Mouse (Mus musculus): ENCODE measurements around the gene Il1f8. TPM values are rescaled to one million over a fixed set of nuclear protein-coding genes. Genes with fewer than 3 reads are reported as not detected.
"Not testable (repeated sequence)": the region's sequence is repeated elsewhere in the genome, so short reads cannot be mapped to it uniquely, and the experiment has no call there.

The Il1f8 gene
- not detected for total RNA-seq (2021)
- long read RNA-seq, experiment 1, result 0 reads
- long read RNA-seq, experiment 2, result 0 reads

DNA sequence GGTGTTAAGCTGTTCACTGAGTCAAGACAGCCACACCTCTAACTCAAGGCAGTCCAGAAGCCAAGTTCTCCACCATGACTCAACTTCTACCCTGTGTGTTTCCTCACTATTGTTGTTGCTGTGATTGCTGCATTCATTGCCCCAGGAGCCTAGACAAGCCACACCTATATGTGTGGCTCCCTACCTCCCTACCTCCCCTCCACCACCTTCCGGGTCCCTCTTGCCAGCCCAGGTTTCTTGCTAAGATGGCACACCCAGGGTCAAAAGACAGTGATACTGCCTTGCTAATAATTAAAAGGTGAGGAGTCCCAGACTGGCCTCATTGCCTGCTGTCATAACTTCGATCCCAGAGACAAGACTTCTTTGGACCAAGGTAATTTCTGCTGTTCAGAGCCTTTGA, at the start of gene Il1f8:
Gene Il1f8, plus strand, starts transcription at position 301 of the 400 bp plus-strand sequence.
- DNase-seq (ENCODE audit: low spot score), result no peak

GRCm38 (mm10) chr2:24103619-24104289, 49.2 kb upstream of the Il1f8 start:
- DNase-seq (ENCODE audit: low spot score), result no peak

GRCm38 (mm10) chr2:24109085-24109484, 43.9 kb upstream of the Il1f8 start:
- DNase-seq (ENCODE audit: low spot score), result no peak

GRCm38 (mm10) chr2:24134373-24134772, 18.6 kb upstream of the Il1f8 start:
- no peak for DNase-seq (ENCODE audit: low spot score)

DNA sequence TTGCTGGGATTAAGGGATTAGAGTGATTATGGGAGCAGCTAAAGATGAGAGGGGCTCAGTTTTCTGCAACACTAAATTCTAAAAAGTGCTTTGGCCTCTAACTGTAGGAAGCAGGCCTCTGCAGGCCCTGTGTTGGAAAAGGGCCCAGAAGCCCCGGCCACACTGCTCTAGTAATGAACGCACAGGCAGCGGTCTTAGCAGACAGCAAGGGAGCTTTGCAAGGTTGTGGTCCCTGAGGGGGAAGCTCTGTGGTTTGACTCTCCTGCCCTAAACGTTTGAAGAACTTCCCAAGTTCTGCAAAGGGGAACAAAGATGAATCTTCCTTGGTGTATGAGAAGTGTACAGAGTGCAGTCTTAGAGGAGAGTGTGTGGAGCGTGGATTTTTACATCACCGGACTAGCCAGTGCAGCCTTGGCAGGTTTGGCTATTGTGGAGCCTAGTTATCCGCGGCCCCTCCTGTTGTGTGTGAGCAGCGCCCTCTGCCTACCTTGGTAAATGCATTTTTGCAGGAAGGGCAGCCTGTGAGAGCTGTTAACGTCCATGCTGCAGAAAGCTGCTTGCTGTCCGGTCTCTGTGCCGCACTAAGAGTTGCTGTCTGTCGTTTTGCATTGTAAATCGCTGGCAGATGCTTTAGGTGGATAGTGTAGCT, 28.8 kb downstream of the Il1f8 start:
- peak; percentile 21 for DNase-seq (ENCODE audit: low spot score)

DNA sequence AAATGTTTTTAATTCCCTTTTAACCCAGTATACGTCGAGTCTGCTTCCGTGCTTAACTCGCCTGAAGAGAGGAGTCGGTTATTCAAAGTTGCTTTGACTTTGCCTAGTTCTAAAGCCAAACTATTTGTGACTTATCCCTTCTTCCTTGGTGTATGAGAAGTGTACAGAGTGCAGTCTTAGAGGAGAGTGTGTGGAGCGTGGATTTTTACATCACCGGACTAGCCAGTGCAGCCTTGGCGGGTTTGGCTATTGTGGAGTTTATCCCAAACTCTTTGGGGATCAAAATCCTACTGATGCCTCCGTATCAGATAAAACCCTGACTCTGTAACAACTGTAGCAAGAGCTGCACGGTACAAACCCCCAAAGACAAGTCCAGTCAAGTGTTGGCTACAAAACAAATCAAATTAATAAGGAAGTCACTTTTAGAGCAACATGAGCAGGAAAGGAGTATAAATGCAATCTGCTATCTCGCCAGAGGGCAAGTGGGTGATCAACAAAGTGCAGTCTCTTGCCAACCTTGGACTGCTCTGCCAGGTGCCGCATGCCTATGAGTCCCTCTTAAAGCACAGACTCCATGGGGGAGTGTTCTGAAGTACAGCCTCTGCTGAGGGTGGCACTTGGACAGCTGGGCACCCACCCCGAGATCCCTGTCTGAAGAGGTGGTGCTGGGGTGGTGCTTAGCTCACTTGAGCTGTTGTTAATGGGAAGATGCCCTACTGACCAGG, 29.6 kb downstream of the Il1f8 start:
- DNase-seq (ENCODE audit: low spot score), result not testable (repeated sequence)

- not testable (repeated sequence) for DNase-seq (ENCODE audit: low spot score)
Measured at GRCm38 (mm10) chr2:24184092-24184491, 31.1 kb downstream of the Il1f8 start.

DNA sequence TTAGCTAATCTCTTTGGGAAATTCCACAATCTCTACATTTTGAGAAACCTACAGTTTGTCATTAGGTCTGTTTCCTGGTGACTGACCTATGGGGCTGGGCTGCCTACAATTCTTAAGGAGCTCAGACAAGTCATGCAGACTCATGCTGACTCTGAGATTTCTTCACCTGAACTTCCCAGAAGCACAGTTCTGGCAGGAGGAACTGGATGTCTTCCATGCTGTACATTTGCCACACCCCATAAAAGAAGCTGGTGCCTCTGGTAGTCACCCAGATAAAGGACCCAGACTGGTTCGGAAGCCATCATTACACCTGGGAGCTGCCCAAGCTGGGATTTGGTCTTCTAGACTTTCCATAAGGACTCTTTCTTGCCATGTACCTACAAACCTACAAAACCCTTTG, 33.2 kb downstream of the Il1f8 start, which contains the start of gene Il1f9:
Gene Il1f9, plus strand, starts transcription at position 301 of the 400 bp plus-strand sequence.
- DNase-seq (ENCODE audit: low spot score), result no peak

DNA sequence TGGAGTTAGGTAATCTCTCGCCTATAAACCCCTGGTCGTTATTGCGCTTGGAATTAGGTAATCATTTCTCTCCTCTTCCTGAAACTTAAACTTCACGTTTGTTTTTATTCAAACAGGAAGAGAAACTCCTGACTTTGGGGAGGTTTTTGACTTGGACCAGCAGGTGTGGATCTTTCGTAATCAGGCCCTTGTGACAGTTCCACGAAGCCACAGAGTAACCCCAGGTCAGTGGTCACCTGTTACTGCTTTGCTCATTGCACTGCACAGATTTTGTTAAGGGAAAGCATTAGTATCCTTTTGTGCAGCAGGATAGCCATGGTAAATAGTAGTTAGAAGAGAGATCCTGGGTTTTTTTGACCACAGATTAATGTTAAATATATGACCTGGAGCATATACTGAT, 34.6 kb downstream of the Il1f8 start:
- DNase-seq (ENCODE audit: low spot score), result no peak

GRCm38 (mm10) chr2:24188189-24188588, 35.2 kb downstream of the Il1f8 start:
- no peak for DNase-seq (ENCODE audit: low spot score)

Other genes starting within 250 kb of the Il1f8 start
- 1 to 10 TPM; 6.4 to 7.6 TPM for gene Hnmt, start 103.8 kb upstream of the Il1f8 start, total RNA-seq (2021)
- not detected for gene Tbpl2, start 56.6 kb upstream of the Il1f8 start, total RNA-seq (2021)
- not detected for gene Il1f9, start 33.3 kb downstream of the Il1f8 start, total RNA-seq (2021)
- gene Il1f6, start 62.3 kb downstream of the Il1f8 start, total RNA-seq (2021), result not detected
- gene Il1f5, start 123.8 kb downstream of the Il1f8 start, total RNA-seq (2021), result not detected
- not detected for gene Il1f10, start 138.0 kb downstream of the Il1f8 start, total RNA-seq (2021)
- not detected for gene Il1rn, start 183.7 kb downstream of the Il1f8 start, total RNA-seq (2021)
- gene Psd4, start 214.4 kb downstream of the Il1f8 start, total RNA-seq (2021), result under 1 TPM; 0.14 to 0.53 TPM

All from gastrocnemius, adult 18-20 months (tissue).